Mouse (Mus musculus) CD4-positive helper T cell, adult 2 months (primary cell): ENCODE results near the gene Gulp1.

Experiments used
- DNase-seq: peaks from one replicate; pipeline ENCODE4 v3.0.0-alpha.2; 2012; ENCODE audit warnings: low read depth, missing footprints, low spot score

The Gulp1 gene

DNA sequence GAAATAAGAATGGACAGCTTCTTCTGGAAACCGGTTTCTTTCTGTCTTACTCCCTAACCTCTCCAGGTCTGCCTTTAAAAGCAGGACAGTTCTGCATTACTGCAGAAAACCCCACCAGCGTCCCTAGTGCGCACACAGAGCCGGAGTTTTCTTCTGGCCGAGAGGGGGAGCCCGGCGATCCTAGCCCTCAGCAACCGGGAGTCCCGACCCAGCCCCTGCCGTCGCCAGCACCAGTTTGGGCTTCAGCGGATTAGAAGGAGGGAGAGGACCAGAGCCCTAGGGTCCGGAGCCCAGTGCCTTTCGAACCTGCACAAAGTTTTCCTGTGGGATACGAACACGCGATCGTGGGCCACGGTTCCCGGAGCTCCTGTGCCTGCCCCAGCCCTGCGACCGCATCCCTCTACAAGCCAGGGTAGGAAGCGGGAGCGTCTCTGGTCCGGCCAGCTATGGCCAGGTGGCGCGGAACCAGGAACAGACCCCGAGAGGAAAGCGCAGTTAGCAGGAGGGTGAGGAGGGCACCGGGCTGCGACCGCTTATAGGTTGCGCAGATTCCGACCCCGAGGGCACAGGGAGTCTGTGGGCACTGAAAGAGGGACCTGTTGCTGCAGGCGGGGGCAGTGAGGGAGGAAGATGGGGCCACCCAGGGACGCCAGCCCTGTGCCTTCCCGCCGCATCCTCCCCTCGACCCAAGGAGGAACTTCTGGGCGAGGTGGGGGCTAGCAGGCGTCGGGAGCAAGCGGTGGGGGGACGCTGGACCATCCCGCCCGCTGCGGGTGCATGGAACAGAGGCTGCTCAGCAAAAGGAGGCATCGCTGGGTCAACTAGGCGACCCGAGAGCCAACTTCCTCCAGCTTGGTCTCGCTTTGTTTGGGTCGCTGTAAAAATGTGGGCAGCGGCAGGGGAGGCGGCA is at the start of gene Gulp1:
Gene Gulp1, plus strand, starts transcription at position 51 of the 910 bp plus-strand sequence.
- no peak for DNase-seq

DNA sequence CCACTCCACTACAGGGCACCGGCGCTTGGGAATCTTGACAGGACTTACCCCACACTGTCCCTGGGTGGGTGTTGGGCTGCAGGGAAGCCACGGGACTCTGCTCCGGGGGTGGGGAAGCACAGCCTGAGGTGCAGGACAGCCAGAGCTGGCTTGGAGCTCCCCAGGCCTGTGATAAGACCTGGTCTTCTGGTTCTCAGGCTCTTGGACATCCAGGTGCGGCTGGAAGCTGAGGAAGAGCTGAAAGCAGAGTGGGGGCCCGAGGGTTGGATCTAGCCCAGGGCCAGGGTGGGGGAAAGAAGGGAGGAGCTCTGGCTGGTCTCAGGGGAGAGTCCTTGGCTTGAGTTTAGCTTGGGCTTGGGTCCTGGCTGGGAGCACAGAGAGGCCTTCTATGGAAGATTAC is 1.1 kb upstream of the Gulp1 start:
- DNase-seq, result no peak

DNA sequence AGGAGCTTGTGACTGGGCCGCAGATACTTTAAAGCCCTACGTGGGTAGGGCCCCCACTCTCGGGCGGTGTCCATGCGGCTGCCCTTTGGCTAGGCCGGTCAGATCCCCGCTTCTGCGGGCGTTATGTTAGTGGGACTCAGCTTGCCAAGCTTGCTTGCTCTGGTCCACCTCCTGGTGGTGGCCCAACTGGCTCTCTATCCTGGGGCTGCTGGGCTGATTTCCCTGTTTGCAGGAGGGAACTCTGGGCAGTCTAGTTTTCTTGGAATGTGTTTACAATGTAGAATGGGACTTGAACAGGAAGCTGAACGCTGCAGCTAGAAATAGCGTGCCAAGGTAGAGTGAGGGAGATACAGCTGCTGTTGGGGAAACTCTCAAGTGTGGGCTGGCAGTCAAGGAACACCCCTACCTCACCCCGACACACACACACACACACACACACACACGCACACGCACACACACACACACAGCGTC is 1.1 kb downstream of the Gulp1 start:
- no peak for DNase-seq

DNA sequence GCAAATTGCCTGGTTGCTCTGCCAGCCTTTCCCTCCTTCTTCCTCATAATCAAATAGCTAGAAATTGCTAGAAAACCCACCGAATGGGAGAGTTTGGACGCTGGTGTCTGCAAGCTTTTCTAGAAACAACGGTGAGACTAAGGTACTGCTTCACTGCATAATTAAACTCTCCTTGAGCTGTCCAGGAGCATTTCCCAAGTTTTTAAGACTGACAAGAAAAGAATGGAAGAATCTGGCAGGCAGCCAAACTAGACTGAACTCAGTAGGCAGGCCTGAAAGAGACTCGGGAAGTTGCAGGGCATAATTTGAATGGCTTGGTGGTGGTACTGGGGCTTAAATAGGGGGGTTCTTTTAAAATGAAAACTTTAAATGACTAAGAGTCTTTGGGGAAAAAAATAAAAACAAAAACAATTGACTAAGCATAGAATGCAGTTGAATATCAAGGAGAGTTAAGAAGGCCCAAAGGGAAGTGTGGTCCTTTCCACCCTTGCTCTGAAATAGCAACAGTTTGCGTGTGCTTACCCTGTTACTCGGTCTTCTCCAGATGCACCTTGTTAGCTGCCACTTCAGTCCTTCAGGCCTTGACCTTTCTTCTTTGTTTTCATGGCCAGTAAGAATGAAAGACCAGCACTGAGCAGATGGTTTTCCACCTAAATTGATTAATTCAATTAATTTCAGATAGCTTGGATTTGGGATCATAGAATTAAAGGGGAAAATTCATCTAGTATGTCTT is 2.0 kb downstream of the Gulp1 start:
- DNase-seq, result no peak

DNA sequence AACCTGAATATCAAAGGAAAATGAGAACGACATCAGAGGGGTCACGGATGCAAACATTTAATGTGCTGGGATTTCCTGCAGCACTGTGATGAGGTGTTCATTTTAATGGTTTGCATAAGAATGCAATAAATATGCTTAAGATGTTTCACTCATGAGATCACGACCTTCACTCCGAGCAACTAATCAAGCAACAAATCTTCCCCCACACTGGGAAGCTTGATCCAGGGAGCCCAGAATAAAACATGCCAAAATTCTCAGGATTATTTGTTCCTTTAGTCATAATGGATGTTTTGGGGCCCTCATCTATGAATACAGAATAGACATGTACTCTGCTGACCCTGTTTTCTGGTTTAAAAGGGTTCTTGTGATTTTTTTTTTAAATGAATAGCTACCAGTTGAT is 16.1 kb downstream of the Gulp1 start:
- DNase-seq, result no peak

DNA sequence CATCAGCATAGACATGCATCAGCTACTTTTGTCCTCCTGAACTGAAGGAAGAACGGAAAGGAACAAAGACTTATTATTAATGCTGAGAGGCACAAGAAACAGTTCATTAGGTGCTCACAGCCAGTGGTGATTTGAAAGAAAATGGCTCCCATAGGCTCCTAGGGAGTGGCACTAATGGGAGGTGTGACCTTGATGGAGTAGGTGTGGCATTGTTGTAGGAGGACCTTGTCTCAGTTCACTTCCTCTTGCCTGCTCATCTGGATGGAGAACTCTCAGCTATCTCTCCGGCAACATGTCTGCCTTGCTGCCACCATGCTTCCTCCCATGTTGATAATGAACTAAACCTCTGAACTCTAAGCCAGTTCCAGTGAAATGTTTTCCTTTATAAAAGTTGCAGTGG is 17.0 kb downstream of the Gulp1 start:
- DNase-seq, result no peak

DNA sequence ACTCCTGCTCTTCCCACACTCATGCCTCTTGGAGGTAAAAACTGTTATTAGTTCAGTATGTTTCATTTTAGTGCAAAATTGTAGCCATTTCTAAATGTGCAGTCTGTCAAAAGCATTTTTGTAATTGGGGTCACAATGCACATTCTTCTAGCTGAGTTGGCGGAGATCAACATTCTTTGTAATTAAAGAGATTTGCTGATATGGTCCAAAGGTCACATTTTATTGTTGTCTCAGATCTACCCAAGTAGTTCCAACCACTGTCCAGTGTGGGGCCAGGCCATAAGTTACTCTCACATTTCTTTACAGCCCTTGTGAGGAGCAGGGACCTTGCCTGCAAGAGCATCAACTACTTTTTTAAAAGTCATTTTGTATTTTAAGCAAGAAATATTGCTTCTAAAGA is 24.7 kb downstream of the Gulp1 start:
- DNase-seq, result no peak

DNA sequence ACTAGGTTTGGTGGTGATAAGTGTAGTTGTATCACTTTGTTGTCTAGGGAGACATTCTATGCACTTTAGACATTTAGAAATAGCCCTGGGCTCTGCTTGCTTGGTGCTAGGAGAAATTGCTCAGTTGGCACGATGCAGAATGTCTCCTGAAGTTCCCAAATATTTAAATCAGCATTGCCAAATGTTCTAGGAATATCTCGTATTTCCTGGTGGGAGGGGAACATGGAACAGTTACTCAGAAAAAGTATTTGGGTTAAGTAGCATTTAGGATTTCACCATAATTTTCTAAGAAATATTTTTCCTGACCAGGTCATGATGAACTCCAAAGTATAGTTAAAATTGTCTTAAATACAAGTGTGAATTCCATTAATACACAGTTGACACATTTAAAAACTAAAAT is 25.3 kb downstream of the Gulp1 start:
- DNase-seq, result no peak

DNA sequence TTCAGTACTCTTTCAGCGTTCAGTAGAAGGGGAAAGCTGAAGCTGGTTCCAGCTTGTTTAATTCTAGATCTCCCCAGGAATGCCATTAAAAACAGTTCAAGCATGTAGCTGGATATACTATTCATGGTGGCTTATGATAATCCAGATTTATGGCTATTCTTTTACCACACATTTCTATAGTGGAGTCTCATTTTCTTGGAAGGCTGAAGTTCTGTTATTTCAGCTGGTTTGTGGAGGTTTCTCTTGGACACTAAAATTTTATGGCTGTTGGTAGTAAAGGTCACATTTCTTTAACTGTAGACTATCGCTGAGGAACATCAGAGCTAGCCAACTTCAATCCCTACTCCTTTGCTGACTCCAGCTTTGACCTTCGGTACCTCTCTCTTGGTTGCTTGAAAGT is 29.1 kb downstream of the Gulp1 start:
- DNase-seq, result no peak

DNA sequence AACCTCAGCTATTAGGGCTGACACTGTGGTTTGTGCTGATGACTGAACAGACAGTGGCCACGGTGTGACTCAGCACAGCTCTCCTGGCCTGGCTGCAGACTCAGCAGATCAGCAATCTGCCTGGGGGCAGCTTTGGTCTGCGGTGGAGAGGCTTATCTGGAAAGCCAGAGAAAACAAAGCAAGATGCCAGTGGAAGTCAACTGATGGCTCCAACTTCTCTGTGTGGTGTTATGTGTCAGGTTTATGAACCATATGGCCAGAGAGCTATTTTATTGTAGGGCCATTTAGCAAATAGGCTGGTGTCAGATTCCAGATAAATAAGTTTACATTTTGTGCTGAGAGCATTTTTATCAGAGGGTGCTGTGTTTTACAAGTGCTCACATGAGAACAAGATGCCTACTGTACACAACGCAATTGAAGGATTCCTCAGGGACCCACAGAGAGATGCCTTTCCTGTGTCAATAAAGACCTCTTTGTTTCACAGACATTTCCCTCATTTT is 33.6 kb downstream of the Gulp1 start:
- DNase-seq, result no peak

DNA sequence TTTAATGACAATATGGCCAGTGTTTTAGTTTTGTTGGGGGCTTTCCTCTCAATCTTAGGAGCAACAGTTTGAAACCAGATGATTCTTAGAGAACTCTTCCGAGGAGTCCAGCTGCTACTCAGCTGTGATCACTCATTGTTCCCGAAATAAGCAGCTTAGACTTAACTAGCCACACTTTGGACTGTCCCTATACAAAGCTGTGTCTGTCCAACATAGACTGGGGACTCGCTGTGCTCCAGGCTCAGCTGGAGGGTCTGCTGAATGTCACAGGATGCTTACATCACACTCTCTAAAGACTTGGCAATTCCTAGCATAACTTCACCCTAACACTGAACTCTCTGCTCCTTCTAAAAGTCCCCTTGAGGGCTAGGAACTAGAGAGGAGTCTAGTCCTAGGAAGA is 40.4 kb downstream of the Gulp1 start:
- no peak for DNase-seq

DNA sequence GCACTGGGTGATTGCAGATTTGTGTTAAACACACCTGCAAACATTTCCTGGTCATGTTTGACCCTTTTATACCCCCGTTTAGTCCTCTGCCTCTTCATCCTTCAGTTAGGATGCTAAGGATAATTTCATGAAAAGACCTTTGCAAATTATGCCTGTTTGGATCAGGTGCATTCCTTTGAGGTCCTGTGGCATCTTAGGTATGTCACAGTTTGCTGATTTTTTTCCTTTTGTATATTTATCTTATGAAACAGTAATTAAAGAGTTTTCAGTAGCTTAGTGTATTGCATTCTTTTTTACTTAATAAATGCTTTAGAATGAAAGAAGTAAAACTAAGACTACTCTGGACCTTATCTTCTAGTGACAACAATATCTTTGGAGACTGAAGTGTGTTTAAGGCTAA is 41.8 kb downstream of the Gulp1 start:
- no peak for DNase-seq

DNA sequence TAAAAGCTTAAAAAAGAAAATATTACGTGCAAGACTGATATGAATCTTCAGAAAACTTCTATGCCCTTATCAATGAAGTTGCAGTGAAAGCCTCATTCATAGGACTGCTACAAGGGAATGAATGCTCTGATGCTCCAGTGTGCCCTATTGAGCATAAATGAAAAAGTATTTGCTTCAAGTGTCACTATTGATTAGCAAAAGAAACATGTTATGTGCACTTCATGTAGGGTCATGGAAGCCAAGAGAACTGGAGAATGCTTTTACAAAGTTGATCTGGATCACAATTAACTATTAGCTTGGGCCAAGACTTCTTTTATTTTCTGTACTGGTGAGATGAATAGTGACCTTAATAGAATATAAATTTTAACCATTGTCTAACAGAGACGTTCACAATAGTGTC is 47.0 kb downstream of the Gulp1 start:
- DNase-seq, result no peak

DNA sequence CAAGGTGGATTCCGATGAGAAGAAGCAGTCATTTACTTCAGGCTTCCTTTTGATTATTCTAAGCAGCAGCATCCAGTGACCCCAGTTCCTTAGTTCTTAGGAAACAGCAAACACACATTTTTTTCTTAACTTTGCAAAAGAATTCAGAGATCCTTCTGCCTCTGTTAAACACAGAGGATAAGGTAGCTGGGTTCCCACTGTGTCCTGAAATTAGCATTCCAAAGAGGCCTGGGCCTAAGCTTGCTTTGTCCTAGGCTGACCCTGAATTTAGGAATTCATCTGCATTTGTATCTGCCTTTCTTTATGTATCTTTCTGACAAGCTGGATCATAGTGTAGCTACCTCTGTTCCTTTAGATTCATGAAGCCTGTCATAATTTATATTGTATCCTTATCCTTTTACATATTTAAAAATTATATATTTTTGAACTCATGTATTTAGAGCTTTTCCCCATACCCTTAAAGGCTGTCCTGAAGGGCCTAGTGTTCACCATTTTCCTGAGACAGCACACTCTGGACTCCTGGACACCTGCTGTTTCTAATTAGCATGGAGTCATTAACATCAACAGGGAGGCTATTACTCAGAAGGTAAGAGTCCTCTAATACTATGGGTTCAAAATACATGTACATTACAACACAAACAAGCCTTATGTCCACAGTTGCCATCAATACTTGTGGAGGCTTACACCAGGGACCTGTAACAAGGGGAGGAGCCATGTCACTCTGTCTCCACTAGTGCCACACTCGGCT is 62.2 kb downstream of the Gulp1 start:
- no peak for DNase-seq

DNA sequence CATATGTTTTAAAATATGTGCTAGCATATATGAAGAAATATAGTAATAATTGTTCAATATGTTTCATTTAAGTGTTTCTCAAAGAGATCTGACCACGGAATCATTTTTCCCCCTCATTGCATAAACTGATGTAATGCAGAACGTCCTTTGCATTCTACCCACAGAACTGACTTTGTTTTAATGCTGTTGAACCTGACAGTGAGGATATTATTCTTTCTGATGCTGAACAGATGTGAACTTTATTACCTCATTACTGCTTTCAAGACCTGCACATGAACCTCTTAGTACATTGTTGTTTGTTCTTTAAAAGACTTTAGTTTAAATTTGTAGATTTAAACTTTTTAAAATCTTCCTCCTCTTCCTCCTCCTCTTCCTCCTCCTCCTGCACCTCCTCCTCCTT is 67.4 kb downstream of the Gulp1 start:
- DNase-seq, result no peak

DNA sequence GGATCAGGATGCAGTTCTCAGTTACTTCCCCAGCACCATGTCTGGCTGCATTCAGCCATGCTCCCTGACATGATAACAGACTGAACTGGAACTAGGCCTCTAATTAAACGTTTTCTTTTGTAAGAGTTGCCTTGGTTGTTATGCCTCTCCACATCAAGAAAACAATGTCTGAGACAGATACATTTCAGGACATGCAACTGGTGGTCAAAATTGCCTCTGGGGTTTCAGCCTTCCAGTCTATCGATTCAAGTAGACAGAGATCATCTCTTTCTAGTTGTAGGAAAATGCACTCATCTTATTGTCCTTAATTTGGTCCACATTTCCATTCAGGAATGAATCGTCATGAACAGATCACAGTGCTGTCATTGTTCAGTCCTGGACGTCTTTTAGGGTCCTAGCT is 83.2 kb downstream of the Gulp1 start:
- DNase-seq, result no peak

DNA sequence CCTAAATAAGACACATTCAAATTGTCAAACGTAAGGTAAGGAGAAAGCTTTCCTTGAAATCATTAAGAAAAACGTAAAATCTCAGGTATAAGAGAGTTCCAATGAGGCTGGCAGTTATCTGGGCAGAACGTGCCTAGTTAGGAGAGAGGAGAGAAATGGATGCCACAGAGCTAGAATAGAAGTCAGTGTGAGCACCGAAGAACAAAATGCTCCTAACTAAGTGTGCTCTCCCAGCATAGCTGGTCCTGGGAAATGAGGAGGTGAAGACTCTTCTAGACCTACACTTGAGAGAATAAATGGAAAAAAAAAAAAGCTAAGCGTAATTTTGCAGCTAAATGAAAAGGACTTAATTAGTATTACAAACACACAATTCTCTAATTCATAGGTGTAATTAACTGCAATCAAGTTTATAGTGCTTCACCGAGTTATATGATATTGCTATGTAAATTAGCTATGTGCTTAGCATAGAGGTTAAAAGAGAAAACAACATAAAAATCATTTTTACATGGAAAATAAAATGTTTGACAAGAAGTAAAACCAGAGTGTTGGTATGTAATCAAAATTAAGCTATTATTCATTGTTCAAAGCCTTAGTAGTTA is 94.5 kb downstream of the Gulp1 start:
- DNase-seq, result no peak

DNA sequence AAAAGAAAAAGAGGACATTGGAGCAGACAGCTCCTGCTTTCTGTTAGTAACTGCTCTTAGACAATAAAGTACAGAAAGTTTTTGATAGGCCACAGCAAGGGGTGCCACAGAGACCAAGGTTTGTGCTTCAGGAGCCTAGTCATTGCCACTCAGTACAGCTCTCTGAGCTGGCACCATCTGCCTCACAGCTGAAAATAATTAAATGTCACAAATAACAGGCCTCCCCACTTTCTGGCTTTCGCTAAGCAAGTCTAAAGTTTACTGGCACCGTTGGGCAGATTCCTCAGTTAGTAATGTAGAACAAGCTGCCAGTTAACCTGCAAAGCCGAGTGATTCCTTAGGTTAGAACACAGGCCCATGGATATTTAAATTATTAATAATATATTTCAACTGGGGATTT is 127.7 kb downstream of the Gulp1 start:
- DNase-seq, result no peak

DNA sequence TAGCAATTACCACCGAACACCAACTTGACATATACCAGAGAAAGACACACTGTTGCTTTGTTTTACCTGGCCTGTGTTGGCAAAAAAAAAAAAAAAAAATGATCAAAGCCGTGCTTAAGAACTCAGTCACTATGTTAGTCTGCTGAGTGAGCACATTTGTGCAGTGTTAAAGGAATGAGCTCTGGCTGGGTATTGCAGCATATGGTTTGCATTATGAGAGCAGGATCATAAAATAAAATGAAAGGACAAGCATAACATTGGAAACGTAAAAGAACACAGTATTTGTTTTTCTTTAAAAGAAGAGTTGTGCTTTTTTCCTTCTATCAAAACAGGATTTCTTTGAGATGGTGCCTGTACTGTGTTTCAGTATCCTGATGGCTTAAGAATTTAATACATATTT is 128.1 kb downstream of the Gulp1 start:
- no peak for DNase-seq

DNA sequence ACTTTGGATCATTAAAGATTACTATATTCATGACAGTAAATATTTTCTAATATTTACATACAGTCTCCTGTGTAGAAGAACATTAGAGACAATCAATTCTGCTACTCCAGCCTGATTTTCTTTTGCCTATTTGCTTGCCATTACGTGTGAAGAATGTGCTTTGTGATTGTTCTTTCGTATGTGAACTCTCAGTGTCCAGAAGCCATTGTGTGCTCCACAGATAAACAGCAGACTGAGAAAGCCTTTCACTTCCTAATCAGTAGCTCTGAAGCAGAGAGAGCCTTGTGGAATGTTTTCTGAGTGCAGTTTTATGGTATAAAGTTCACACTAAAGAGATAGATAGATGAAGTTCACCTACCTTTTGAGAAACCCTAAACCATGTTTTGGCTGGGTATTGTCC is 131.2 kb downstream of the Gulp1 start:
- no peak for DNase-seq

DNA sequence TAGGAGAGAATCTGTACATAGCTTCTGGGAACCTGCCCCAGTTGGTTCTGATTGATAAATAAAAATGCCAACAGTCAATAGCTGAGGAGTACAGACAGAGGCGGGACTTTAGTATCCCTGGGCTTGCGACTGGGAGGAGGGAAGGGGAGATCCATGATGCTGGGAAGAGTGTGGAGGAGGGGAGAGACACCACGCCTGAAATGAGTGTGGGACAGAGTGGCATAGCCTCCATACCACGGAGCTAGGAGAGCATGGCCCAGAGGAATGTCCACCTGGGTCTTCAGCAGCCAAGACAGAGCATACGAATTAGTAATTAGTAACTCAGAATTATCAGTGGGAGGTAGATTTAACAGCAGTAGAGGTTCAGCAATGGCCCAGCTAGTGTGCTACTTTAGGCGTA is 132.4 kb downstream of the Gulp1 start:
- no peak for DNase-seq
